Mouse (Mus musculus): ENCODE results near the gene U2af2.

U2af2 gene

GRCm38 (mm10) chr7:5125549-5126406, 63.8 kb downstream of the U2af2 start, which contains the start of gene Rasl2-9:
Gene Rasl2-9, minus strand, starts transcription at chr7:5125950.
- DNase-seq: peak; percentile 66

Data from kidney, adult 11 months (tissue).